Mouse (Mus musculus): ENCODE results near the gene Mfap1a. TPM values are rescaled to one million over a fixed set of nuclear protein-coding genes. Genes with fewer than 3 reads are reported as not detected.

The Mfap1a gene
- polyA plus RNA-seq, 1 experiment from 2014 or later = 32.5 TPM

DNA sequence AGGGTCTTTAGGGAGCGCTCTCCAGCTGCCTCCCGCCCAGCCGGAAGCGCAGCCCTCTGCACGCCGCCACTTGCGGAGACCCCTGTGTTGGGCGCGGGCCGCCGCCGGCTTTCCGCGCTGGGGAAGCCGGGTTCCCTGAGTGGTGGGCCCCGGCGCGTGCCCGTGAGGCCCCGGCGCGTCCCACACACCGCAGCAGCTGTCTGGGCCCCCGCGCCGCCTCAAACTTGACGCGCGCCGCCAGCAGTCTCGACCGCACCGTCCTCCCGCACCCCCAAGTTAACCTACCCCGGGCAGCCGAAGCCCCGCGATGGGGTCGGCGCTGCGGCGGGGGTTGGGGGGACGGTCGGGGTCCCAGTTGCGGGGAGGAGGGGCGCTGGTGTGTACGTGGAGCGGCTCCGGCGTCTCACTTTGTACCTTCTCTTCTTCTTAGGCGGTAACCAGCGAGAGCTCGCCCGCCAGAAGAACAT, 56.9 kb downstream of the Mfap1a start:
- H3K9ac ChIP-seq (replicated peaks) = peak overlapping the region; percentile 95
- peak overlapping the region; percentile 96 for H3K27ac ChIP-seq
- H3K4me3 ChIP-seq (replicated peaks) = peak overlapping the region; percentile 98
- peak overlapping the region; percentile 90 for H3K4me2 ChIP-seq
- no peaks in the 10 kb centered on the region for H3K27me3 ChIP-seq
- peaks cover 29% of the 10 kb centered on the region for H3K36me3 ChIP-seq
- no peaks in the 10 kb centered on the region for H3K9me3 ChIP-seq
- H3K4me1 ChIP-seq (replicated peaks) = peaks cover 18% of the 10 kb centered on the region
- WGBS = under 1% methylated on average over 46 of the region's 54 CpGs
- peak; percentile 39 for ATAC-seq (ENCODE audit: insufficient number of reproducible peaks, insufficient read depth, low FRiP score, low TSS enrichment, low read depth)

DNA sequence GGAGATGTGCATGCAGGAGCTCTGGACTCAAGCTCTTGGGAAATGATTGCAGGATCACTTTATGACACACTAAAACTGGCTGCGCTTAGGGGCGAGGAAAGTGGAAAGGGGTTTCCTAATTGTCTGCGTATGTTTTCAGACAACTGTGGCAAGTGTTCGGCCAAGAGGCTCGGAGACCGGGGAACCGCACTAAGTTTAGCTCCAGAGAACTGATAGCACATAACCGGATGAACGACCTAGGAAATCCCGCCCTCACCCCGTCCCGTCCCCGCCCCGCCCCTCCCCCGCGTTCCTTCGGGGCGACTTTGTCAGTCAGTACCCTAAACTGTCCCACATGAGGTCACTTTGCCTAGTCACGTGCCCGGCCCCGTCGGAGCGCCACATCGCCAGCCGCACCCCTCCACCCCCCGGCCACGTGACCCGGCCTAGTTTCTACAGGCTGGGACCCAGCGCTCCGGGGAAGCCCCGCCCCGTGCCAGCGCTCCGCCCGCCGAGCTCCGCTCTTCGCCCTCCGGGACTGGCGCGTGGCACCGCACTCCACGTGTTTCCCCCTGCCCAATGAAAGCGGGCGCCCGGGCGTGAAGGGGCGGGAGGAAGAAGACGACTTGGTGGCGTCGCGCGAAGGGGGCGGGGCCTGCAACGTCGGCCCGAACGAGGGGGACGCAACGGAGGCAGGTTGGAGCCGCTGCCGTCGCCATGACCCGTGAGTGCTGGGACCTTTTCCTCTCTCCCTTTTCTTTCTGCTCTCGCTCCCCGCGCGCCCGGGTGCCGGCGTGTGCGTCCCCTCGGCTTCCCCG, 57.5 kb downstream of the Mfap1a start, which contains the start of gene Serf2:
Gene Serf2 (plus strand): TSS at position 457 of the 797 bp plus-strand sequence.
- Histone ChIP-seq H3K27ac (peak within 1 kb of the TSS; percentile 96), H3K9ac (replicated peaks) (peak within 1 kb of the TSS; percentile 95), H3K36me3 (peaks cover 25% of the 10 kb centered on the region), H3K4me3 (replicated peaks) (peak within 1 kb of the TSS; percentile 98), H3K4me2 (peak within 1 kb of the TSS; percentile 90), H3K4me1 (replicated peaks) (peaks cover 18% of the 10 kb centered on the region), H3K27me3 (peaks cover 3% of the 10 kb centered on the region), H3K9me3 (no peaks in the 10 kb centered on the region)
- peak; percentile 97 for ATAC-seq (ENCODE audit: insufficient number of reproducible peaks, insufficient read depth, low FRiP score, low TSS enrichment, low read depth)
- under 1% methylated on average over 74 of the region's 74 CpGs for WGBS

DNA sequence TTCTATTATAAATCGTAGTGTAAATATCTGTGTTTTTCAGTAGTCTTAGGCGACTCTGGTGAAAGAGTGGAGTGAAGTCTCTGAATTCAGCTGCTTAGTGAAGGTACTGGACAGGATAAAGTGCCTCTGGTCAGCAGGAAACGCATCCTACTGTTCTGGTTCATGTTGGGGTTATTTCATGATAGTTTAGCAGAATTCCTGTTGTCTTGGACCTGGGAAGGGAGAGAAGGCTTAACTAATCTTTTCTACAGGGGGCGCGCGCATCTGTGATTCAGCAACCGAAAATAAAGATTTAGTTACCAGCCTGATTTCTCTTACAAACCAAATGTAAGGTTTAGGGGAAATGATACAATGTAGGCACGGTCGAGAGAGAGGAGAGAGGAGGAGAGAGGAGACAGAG, 58.3 kb downstream of the Mfap1a start:
- Histone ChIP-seq H3K27ac (peak overlapping the region; percentile 92), H3K4me2 (peak overlapping the region; percentile 90), H3K4me1 (replicated peaks) (peaks cover 22% of the 10 kb centered on the region), H3K9ac (replicated peaks) (0 out of 2 replicates have a peak overlapping the region, but pooled peaks have one; percentile 45), H3K27me3 (peaks cover 3% of the 10 kb centered on the region), H3K9me3 (no peaks in the 10 kb centered on the region), H3K4me3 (replicated peaks) (peak overlapping the region; percentile 98), H3K36me3 (peaks cover 17% of the 10 kb centered on the region)
- 17% methylated on average over 9 of the region's 9 CpGs for WGBS
- no peak for ATAC-seq (ENCODE audit: insufficient number of reproducible peaks, insufficient read depth, low FRiP score, low TSS enrichment, low read depth)

GRCm38 (mm10) chr2:121447006-121447405, 59.5 kb downstream of the Mfap1a start:
- Histone ChIP-seq H3K27me3 (peaks cover 3% of the 10 kb centered on the region), H3K4me3 (replicated peaks) (no peak overlapping the region), H3K9ac (replicated peaks) (no peak overlapping the region), H3K36me3 (peaks cover 5% of the 10 kb centered on the region), H3K27ac (no peak overlapping the region), H3K9me3 (no peaks in the 10 kb centered on the region), H3K4me2 (no peak overlapping the region), H3K4me1 (replicated peaks) (peaks cover 29% of the 10 kb centered on the region)
- ATAC-seq (ENCODE audit: insufficient number of reproducible peaks, insufficient read depth, low FRiP score, low TSS enrichment, low read depth) = no peak
- WGBS = 80% methylated on average over 3 of the region's 3 CpGs

GRCm38 (mm10) chr2:121446506-121446905, 60.0 kb downstream of the Mfap1a start:
- Histone ChIP-seq H3K9me3 (no peaks in the 10 kb centered on the region), H3K4me1 (replicated peaks) (peaks cover 32% of the 10 kb centered on the region), H3K27ac (no peak overlapping the region), H3K36me3 (peaks cover 3% of the 10 kb centered on the region), H3K27me3 (peaks cover 6% of the 10 kb centered on the region), H3K4me2 (no peak overlapping the region), H3K4me3 (replicated peaks) (no peak overlapping the region), H3K9ac (replicated peaks) (no peak overlapping the region)
- 77% methylated on average over 4 of the region's 4 CpGs for WGBS
- ATAC-seq (ENCODE audit: insufficient number of reproducible peaks, insufficient read depth, low FRiP score, low TSS enrichment, low read depth) = no peak

GRCm38 (mm10) chr2:121445117-121445516, 61.3 kb downstream of the Mfap1a start:
- WGBS = 74% methylated on average over 3 of the region's 3 CpGs
- no peak overlapping the region for H3K27ac ChIP-seq
- H3K9ac ChIP-seq (replicated peaks) = no peak overlapping the region
- no peaks in the 10 kb centered on the region for H3K36me3 ChIP-seq
- H3K4me1 ChIP-seq (replicated peaks) = peaks cover 23% of the 10 kb centered on the region
- peaks cover 6% of the 10 kb centered on the region for H3K27me3 ChIP-seq
- H3K9me3 ChIP-seq = no peaks in the 10 kb centered on the region
- no peak overlapping the region for H3K4me2 ChIP-seq
- H3K4me3 ChIP-seq (replicated peaks) = no peak overlapping the region
- ATAC-seq (ENCODE audit: insufficient number of reproducible peaks, insufficient read depth, low FRiP score, low TSS enrichment, low read depth) = no peak

DNA sequence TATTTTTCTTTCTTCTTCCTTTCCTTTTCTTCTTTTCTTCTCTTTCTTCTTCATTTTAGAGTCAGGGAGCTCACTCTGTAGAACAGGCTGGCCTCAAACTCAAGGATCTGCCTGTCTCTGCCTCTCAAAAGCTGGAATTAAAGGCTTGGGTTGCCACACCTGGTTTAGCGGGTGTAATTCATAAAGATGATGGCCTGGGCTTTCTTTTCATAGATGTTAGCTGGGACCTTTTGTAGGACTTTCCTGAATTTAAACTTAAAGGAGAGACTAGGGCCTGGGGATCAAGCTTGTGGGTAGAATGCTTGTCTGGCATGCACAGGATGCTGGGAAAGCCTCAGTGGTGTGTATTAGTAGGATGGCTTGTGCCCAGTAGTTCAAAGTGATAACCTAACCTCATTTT, 62.3 kb downstream of the Mfap1a start, which contains the start of gene Ell3:
Gene Ell3 (minus strand): TSS at position 101 of the 400 bp plus-strand sequence.
- Histone ChIP-seq H3K9me3 (no peaks in the 10 kb centered on the region), H3K36me3 (peaks cover 7% of the 10 kb centered on the region), H3K9ac (replicated peaks) (peak within 1 kb of the TSS; percentile 55; the same call in 1 of the 2 replicates), H3K4me2 (peak within 1 kb of the TSS; percentile 92), H3K4me3 (replicated peaks) (peak within 1 kb of the TSS; percentile 53; the same call in 1 of the 2 replicates), H3K27me3 (peaks cover 6% of the 10 kb centered on the region), H3K27ac (no peak within 1 kb of the TSS), H3K4me1 (replicated peaks) (peaks cover 22% of the 10 kb centered on the region)
- WGBS = 87% methylated on average over 1 of the region's 1 CpGs
- no peak for ATAC-seq (ENCODE audit: insufficient number of reproducible peaks, insufficient read depth, low FRiP score, low TSS enrichment, low read depth)

DNA sequence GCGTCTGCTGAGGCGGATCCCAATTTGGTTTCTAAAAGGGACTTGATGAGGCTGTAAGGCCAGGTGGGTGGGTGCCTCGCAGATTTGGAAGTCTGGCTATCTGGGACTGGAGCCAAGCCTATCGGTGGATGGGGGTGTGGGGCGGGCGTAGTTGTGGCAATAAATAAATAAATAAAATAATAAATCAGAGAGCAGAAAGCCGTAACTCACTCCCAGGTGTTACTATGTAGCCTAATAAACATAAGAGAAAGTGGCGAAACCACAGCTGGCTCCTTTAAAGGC, 63.5 kb downstream of the Mfap1a start:
- peaks cover 22% of the 10 kb centered on the region for H3K4me1 ChIP-seq (replicated peaks)
- 4% methylated on average over 8 of the region's 8 CpGs for WGBS
- H3K9me3 ChIP-seq = no peaks in the 10 kb centered on the region

GRCm38 (mm10) chr2:121442259-121443067, 64.0 kb downstream of the Mfap1a start:
- H3K9me3 ChIP-seq = no peaks in the 10 kb centered on the region
- WGBS = 2% methylated on average over 30 of the region's 30 CpGs
- peak; percentile 84 for ATAC-seq (ENCODE audit: insufficient number of reproducible peaks, insufficient read depth, low FRiP score, low TSS enrichment, low read depth)

More for the DNA sequence above, 63.5 kb downstream of the Mfap1a start:
- peak overlapping the region; percentile 92 for H3K4me2 ChIP-seq
- peak overlapping the region; percentile 53 for H3K4me3 ChIP-seq (replicated peaks)
- H3K27me3 ChIP-seq = peaks cover 6% of the 10 kb centered on the region
- no peak for ATAC-seq (ENCODE audit: insufficient number of reproducible peaks, insufficient read depth, low FRiP score, low TSS enrichment, low read depth)
- no peak overlapping the region for H3K27ac ChIP-seq
- H3K36me3 ChIP-seq = peaks cover 19% of the 10 kb centered on the region
- peak overlapping the region; percentile 55; the same call in 1 of the 2 replicates for H3K9ac ChIP-seq (replicated peaks)

More at GRCm38 (mm10) chr2:121442259-121443067, 64.0 kb downstream of the Mfap1a start:
- Histone ChIP-seq H3K4me3 (replicated peaks) (peak overlapping the region; percentile 53), H3K36me3 (peaks cover 24% of the 10 kb centered on the region), H3K4me1 (replicated peaks) (peaks cover 22% of the 10 kb centered on the region), H3K9ac (replicated peaks) (peak overlapping the region; percentile 55), H3K4me2 (peak overlapping the region; percentile 92), H3K27ac (no peak overlapping the region), H3K27me3 (peaks cover 6% of the 10 kb centered on the region)
